ENCODE assay signal across 14 mouse cellular contexts in genomic region chr11:119675546-119675945, GRCm38 (mm10).
"Had no signal": no experiment of that assay in that cellular context is flagged by ENCODE, and none has a peak within 500 bp of the region (broad histone marks: within the 10 kb centered on the region; RNA-seq: fewer than 3 reads in every experiment).

No protein-coding gene starts in this region.

- H3K4me3 ChIP-seq: limb, embryonic 13.5 days; liver, embryonic 15.5 days; midbrain, embryonic 13.5 days; neural tube, embryonic 12.5 days had no signal

- H3K36me3 ChIP-seq: limb, embryonic 13.5 days; midbrain, embryonic 13.5 days; neural tube, embryonic 12.5 days had no signal

- H3K9me3 ChIP-seq: limb, embryonic 13.5 days; liver, embryonic 15.5 days; midbrain, embryonic 13.5 days; neural tube, embryonic 12.5 days had no signal

- ATAC-seq: midbrain, embryonic 13.5 days had no signal

- H3K9ac ChIP-seq: limb, embryonic 13.5 days; liver, embryonic 15.5 days; lung, embryonic 14.5 days; midbrain, embryonic 13.5 days; neural tube, embryonic 12.5 days had no signal

- DNase-seq: kidney, adult 18-20 months; layer of hippocampus, adult 9-11 months; layer of hippocampus, postnatal 36 days; lung, embryonic 14.5 days; lung, postnatal 10 days; lung, postnatal 4 days; right cerebral cortex, adult 18-20 months; right cerebral cortex, postnatal 25 days; thymus, postnatal 36 days had no signal

- H3K27ac ChIP-seq: limb, embryonic 13.5 days; liver, embryonic 15.5 days; midbrain, embryonic 13.5 days; neural tube, embryonic 12.5 days had no signal

- H3K27me3 ChIP-seq: limb, embryonic 13.5 days; liver, embryonic 15.5 days; megakaryocyte, embryonic 14.5 days; midbrain, embryonic 13.5 days; neural tube, embryonic 12.5 days had no signal

- H3K4me2 ChIP-seq: limb, embryonic 13.5 days; liver, embryonic 15.5 days; lung, embryonic 14.5 days; midbrain, embryonic 13.5 days; neural tube, embryonic 12.5 days had no signal
